ENCODE assay signal across 17 mouse cellular contexts in genomic region chr11:69528031-69528390, GRCm38 (mm10). TPM values are rescaled to one million over a fixed set of nuclear protein-coding genes. Genes with fewer than 3 reads are reported as not detected.
DNase-seq lines count a peak whose midpoint lies in the region; ATAC-seq and TF ChIP-seq lines count a peak whose summit lies in the region.
"Had no signal": no experiment of that assay in that cellular context is flagged by ENCODE, and none has a peak within 500 bp of the region (broad histone marks: within the 10 kb centered on the region; RNA-seq: fewer than 3 reads in every experiment).

No protein-coding gene starts in this region.

- H3K4me1 ChIP-seq in embryonic facial prominence, embryonic 14.5 days (ENCODE audit: control insufficient read depth, insufficient read depth, low read length) = peaks cover 12% of the 10 kb centered on the region
- peaks cover 24% of the 10 kb centered on the region for H3K4me1 ChIP-seq in forebrain, embryonic 15.5 days
- peaks cover 15% of the 10 kb centered on the region for H3K4me1 ChIP-seq in limb, embryonic 10.5 days
- H3K4me1 ChIP-seq in midbrain, postnatal 0 days (ENCODE audit: insufficient read depth, low read length) = no peaks in the 10 kb centered on the region

- H3K9ac ChIP-seq in embryonic facial prominence, embryonic 14.5 days (ENCODE audit: low read depth, low read length) = peak overlapping the region; percentile 68; the same call in 1 of the 2 replicates
- H3K9ac ChIP-seq in forebrain, embryonic 15.5 days (replicated peaks) = peak overlapping the region; percentile 52
- 0 out of 2 replicates have a peak overlapping the region, but pooled peaks have one; percentile 29 for H3K9ac ChIP-seq in midbrain, postnatal 0 days (replicated peaks; ENCODE audit: low read length, poor library complexity, severe bottlenecking)

- WGBS in embryonic facial prominence, embryonic 14.5 days = 87% methylated on average over 4 of the region's 4 CpGs
- 57% methylated on average over 4 of the region's 4 CpGs for WGBS in forebrain, embryonic 15.5 days
- WGBS in limb, embryonic 10.5 days = 85% methylated on average over 4 of the region's 4 CpGs
- WGBS in midbrain, postnatal 0 days = 71% methylated on average over 4 of the region's 4 CpGs

- no peaks in the 10 kb centered on the region for H3K27me3 ChIP-seq in embryonic facial prominence, embryonic 14.5 days (replicated peaks; ENCODE audit: control insufficient read depth, insufficient read depth, low read length)
- H3K27me3 ChIP-seq in forebrain, embryonic 15.5 days = no peaks in the 10 kb centered on the region
- H3K27me3 ChIP-seq in limb, embryonic 10.5 days (ENCODE audit: low read depth, poor library complexity, severe bottlenecking) = peaks cover 5% of the 10 kb centered on the region; the same call in 1 of the 2 replicates
- H3K27me3 ChIP-seq in midbrain, postnatal 0 days (ENCODE audit: insufficient read depth, low read length) = no peaks in the 10 kb centered on the region

- H3K4me2 ChIP-seq in embryonic facial prominence, embryonic 14.5 days (ENCODE audit: low read depth, low read length) = 0 out of 2 replicates have a peak overlapping the region, but pooled peaks have one; percentile 64
- H3K4me2 ChIP-seq in forebrain, embryonic 15.5 days (replicated peaks) = peak overlapping the region; percentile 46
- no peak overlapping the region for H3K4me2 ChIP-seq in midbrain, postnatal 0 days (ENCODE audit: low read depth, low read length, poor library complexity, severe bottlenecking)

- no peak for ATAC-seq in embryonic facial prominence, embryonic 14.5 days (ENCODE audit: low read depth)
- ATAC-seq in forebrain, embryonic 15.5 days (replicated peaks) = peak; percentile 42
- ATAC-seq in midbrain, postnatal 0 days (ENCODE audit: low FRiP score) = no peak
- ATAC-seq in cerebellum, adult (ENCODE audit: insufficient number of reproducible peaks, low FRiP score, low TSS enrichment) = no peak
- ATAC-seq: CD4-positive, CD25-positive, alpha-beta regulatory T cell, adult 4 months; lung, postnatal 0 days had no signal

- H3K36me3 ChIP-seq in embryonic facial prominence, embryonic 14.5 days (ENCODE audit: control insufficient read depth, insufficient read depth, low read length) = no peaks in the 10 kb centered on the region
- H3K36me3 ChIP-seq in forebrain, embryonic 15.5 days = no peaks in the 10 kb centered on the region
- H3K36me3 ChIP-seq in limb, embryonic 10.5 days = no peaks in the 10 kb centered on the region
- 0 out of 2 replicates have a peak, but pooled peaks cover 2% of the 10 kb centered on the region for H3K36me3 ChIP-seq in midbrain, postnatal 0 days (ENCODE audit: insufficient read depth, low read length)
- H3K36me3 ChIP-seq: heart, embryonic 10.5 days had no signal

- no peak for TF ChIP-seq CTCF in midbrain, postnatal 0 days (IDR thresholded peaks at IDR 0.05)

- no peaks in the 10 kb centered on the region for H3K9me3 ChIP-seq in embryonic facial prominence, embryonic 14.5 days (ENCODE audit: control insufficient read depth, low read length)
- H3K9me3 ChIP-seq in forebrain, embryonic 15.5 days = no peaks in the 10 kb centered on the region
- H3K9me3 ChIP-seq in limb, embryonic 10.5 days (replicated peaks) = no peaks in the 10 kb centered on the region
- no peaks in the 10 kb centered on the region for H3K9me3 ChIP-seq in midbrain, postnatal 0 days (ENCODE audit: low read length)
- H3K9me3 ChIP-seq: heart, embryonic 10.5 days had no signal

- peak overlapping the region; percentile 85; the same call in 1 of the 2 replicates for H3K27ac ChIP-seq in embryonic facial prominence, embryonic 14.5 days (replicated peaks; ENCODE audit: low read depth, low read length)
- H3K27ac ChIP-seq in forebrain, embryonic 15.5 days (replicated peaks) = peak overlapping the region; percentile 96
- H3K27ac ChIP-seq in limb, embryonic 10.5 days = peak overlapping the region; percentile 88
- H3K27ac ChIP-seq in midbrain, postnatal 0 days (ENCODE audit: low read depth, low read length) = peak overlapping the region; percentile 94
- H3K27ac ChIP-seq: kidney, postnatal 0 days; stomach, postnatal 0 days had no signal

- no peak for DNase-seq in embryonic facial prominence, embryonic 14.5 days (ENCODE audit: low spot score)
- DNase-seq in limb, embryonic 10.5 days (ENCODE audit: low spot score) = no peak
- DNase-seq in midbrain, postnatal 0 days (ENCODE audit: low spot score) = no peak
- no peak for DNase-seq in lung, postnatal 4 days
- no peak for DNase-seq in cerebellum, postnatal 36 days
- no peak for DNase-seq in heart, postnatal 4 days
- DNase-seq: thymus, postnatal 4 days had no signal

- no peak overlapping the region for H3K4me3 ChIP-seq in embryonic facial prominence, embryonic 14.5 days (ENCODE audit: low read depth, low read length)
- H3K4me3 ChIP-seq in forebrain, embryonic 15.5 days = no peak overlapping the region
- no peak overlapping the region for H3K4me3 ChIP-seq in limb, embryonic 10.5 days
- no peak overlapping the region for H3K4me3 ChIP-seq in midbrain, postnatal 0 days (ENCODE audit: low read depth, low read length)

RNA-seq across cellular contexts. Expression of gene Dnah2, which starts 20.9 kb away (rescaled TPM):
- 6.2 and 6.5 TPM in 2 replicates for polyA plus RNA-seq in embryonic facial prominence, embryonic 14.5 days (2014; fragmentation: Nextera tagmentation; extraction: Ambion mirVana)
- 2.7 and 3.1 TPM in 2 replicates for polyA plus RNA-seq in forebrain, embryonic 15.5 days (2015; fragmentation: Nextera tagmentation; extraction: Ambion mirVana)
- 1.0 and 1.3 TPM in 2 replicates for polyA plus RNA-seq in limb, embryonic 10.5 days (2016; fragmentation: Nextera tagmentation; extraction: Ambion mirVana)
- total RNA-seq in midbrain, postnatal 0 days (2014; rRNA removed) = 9.5 and 12.5 TPM in 2 replicates
- 3.9 and 4.1 TPM in 2 replicates for polyA plus RNA-seq in midbrain, postnatal 0 days (2015; fragmentation: Nextera tagmentation; extraction: Ambion mirVana)
- under 1 TPM; 0.20 to 0.50 TPM for total RNA-seq in heart, postnatal 4 days (2021)
- total RNA-seq: hematopoietic stem cell, adult 5-6 weeks had no signal

RNA-seq across cellular contexts. Expression of gene Efnb3, which starts 32.0 kb away (rescaled TPM):
- polyA plus RNA-seq in embryonic facial prominence, embryonic 14.5 days (2014; fragmentation: Nextera tagmentation; extraction: Ambion mirVana) = 7.3 and 8.6 TPM in 2 replicates
- polyA plus RNA-seq in forebrain, embryonic 15.5 days (2015; fragmentation: Nextera tagmentation; extraction: Ambion mirVana) = 107 and 114 TPM in 2 replicates
- 44.2 and 55.2 TPM in 2 replicates for polyA plus RNA-seq in limb, embryonic 10.5 days (2016; fragmentation: Nextera tagmentation; extraction: Ambion mirVana)
- 145 and 155 TPM in 2 replicates for total RNA-seq in midbrain, postnatal 0 days (2014; rRNA removed)
- 151 and 166 TPM in 2 replicates for polyA plus RNA-seq in midbrain, postnatal 0 days (2015; fragmentation: Nextera tagmentation; extraction: Ambion mirVana)
- total RNA-seq in heart, postnatal 4 days (2021) = 100 to 1,000 TPM in 1 of 2 experiments, 10 to 100 TPM in 1; 98.5 to 117 TPM
- total RNA-seq: liver, adult 2 months; monocyte, adult 5-6 weeks had no signal

RNA-seq across cellular contexts. Expression of gene Wrap53, which starts 52.0 kb away (rescaled TPM):
- 18.4 and 19.8 TPM in 2 replicates for polyA plus RNA-seq in embryonic facial prominence, embryonic 14.5 days (2014; fragmentation: Nextera tagmentation; extraction: Ambion mirVana)
- polyA plus RNA-seq in forebrain, embryonic 15.5 days (2015; fragmentation: Nextera tagmentation; extraction: Ambion mirVana) = 26.3 and 27.2 TPM in 2 replicates
- 52.3 and 52.8 TPM in 2 replicates for polyA plus RNA-seq in limb, embryonic 10.5 days (2016; fragmentation: Nextera tagmentation; extraction: Ambion mirVana)
- 15.7 and 16.8 TPM in 2 replicates for total RNA-seq in midbrain, postnatal 0 days (2014; rRNA removed)
- 12.6 and 14.2 TPM in 2 replicates for polyA plus RNA-seq in midbrain, postnatal 0 days (2015; fragmentation: Nextera tagmentation; extraction: Ambion mirVana)
- 1 to 10 TPM; 5.8 to 7.0 TPM for total RNA-seq in heart, postnatal 4 days (2021)

RNA-seq across cellular contexts. Expression of gene Trp53, which starts 52.1 kb away (rescaled TPM):
- polyA plus RNA-seq in embryonic facial prominence, embryonic 14.5 days (2014; fragmentation: Nextera tagmentation; extraction: Ambion mirVana) = 111 and 133 TPM in 2 replicates
- polyA plus RNA-seq in forebrain, embryonic 15.5 days (2015; fragmentation: Nextera tagmentation; extraction: Ambion mirVana) = 112 and 115 TPM in 2 replicates
- 243 and 267 TPM in 2 replicates for polyA plus RNA-seq in limb, embryonic 10.5 days (2016; fragmentation: Nextera tagmentation; extraction: Ambion mirVana)
- 29.5 and 34.5 TPM in 2 replicates for total RNA-seq in midbrain, postnatal 0 days (2014; rRNA removed)
- 30.3 and 31.9 TPM in 2 replicates for polyA plus RNA-seq in midbrain, postnatal 0 days (2015; fragmentation: Nextera tagmentation; extraction: Ambion mirVana)
- total RNA-seq in heart, postnatal 4 days (2021) = 10 to 100 TPM; 41.6 to 46.1 TPM
